Mouse (Mus musculus): Measurements from ENCODE around the gene Bcas3.

DNA sequence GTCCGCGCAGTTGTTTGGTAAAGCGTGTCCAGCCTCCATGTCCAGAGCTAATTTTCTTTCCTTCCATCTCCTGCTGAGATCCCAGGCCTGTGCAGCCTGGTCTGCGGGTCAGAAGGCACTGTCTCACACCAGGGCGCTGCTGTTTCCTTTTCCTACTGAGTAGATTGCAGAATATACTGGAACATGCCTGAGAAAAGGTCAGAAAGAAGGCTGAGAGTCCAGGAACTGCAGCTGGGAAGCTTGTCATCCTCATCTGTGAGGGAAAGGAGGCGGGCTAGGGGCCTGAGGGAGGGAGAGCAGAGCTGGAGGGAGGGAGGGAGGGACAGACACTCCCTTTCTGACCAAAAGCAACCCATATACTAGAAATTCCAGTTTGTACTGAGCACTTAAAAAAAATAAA lies 170.7 kb downstream of the Bcas3 start:
- TF ChIP-seq CTCF (IDR thresholded peaks at IDR 0.05) (no peak), EP300 (IDR thresholded peaks at IDR 0.05) (no peak)
